Mouse (Mus musculus): ENCODE results near the gene Olfr1352.
"Not testable (repeated sequence)": the region's sequence is repeated elsewhere in the genome, so short reads cannot be mapped to it uniquely, and the experiment has no call there.

Gene Olfr1352

GRCm38 (mm10) chr10:78980750-78981149 is at the start of gene Olfr1352:
Gene Olfr1352, plus strand, starts transcription at chr10:78981050.
- DNase-seq (ENCODE audit: low read depth, low spot score): no peak

GRCm38 (mm10) chr10:78950336-78950735 is 30.5 kb upstream of the Olfr1352 start, which contains the start of gene Olfr8:
Gene Olfr8, plus strand, starts transcription at chr10:78950636.
- DNase-seq (ENCODE audit: low read depth, low spot score): not testable (repeated sequence)

- DNase-seq (ENCODE audit: low read depth, low spot score): not testable (repeated sequence)
Observed at GRCm38 (mm10) chr10:78963009-78963408, 17.8 kb upstream of the Olfr1352 start, which contains the start of gene Olfr1353. Gene Olfr1353, plus strand, starts transcription at chr10:78963309.

GRCm38 (mm10) chr10:79012172-79012571 is 31.3 kb downstream of the Olfr1352 start, which contains the start of gene Olfr1351:
Gene Olfr1351, plus strand, starts transcription at chr10:79012472.
- no peak for DNase-seq (ENCODE audit: low read depth, low spot score)

GRCm38 (mm10) chr10:79028441-79028840 is 47.6 kb downstream of the Olfr1352 start, which contains the start of gene Olfr57:
Gene Olfr57, plus strand, starts transcription at chr10:79028741.
- DNase-seq (ENCODE audit: low read depth, low spot score): no peak

All from ES-CJ7 (cell line).